In genomic region chr5:4499036-4499435, GRCm38 (mm10) we compare ENCODE assay signal across 11 mouse cellular contexts.
DNase-seq lines count a peak whose midpoint lies in the region; ATAC-seq and TF ChIP-seq lines count a peak whose summit lies in the region.
"Had no signal": no experiment of that assay in that cellular context is flagged by ENCODE, and none has a peak within 500 bp of the region (broad histone marks: within the 10 kb centered on the region; RNA-seq: fewer than 3 reads in every experiment).

No protein-coding gene starts in this region.

- H3K79me2 ChIP-seq in heart, adult 2 months (replicated peaks; ENCODE audit: control insufficient read depth, insufficient read depth, low read length), result no peaks in the 10 kb centered on the region

- H3K36me3 ChIP-seq in hindbrain, embryonic 12.5 days, result no peaks in the 10 kb centered on the region
- no peaks in the 10 kb centered on the region for H3K36me3 ChIP-seq in hindbrain, embryonic 14.5 days (replicated peaks; ENCODE audit: control insufficient read depth, insufficient read depth)
- H3K36me3 ChIP-seq in lung, embryonic 16.5 days (ENCODE audit: control insufficient read depth, insufficient read depth, low read length), result no peaks in the 10 kb centered on the region
- H3K36me3 ChIP-seq in heart, adult 2 months (ENCODE audit: control insufficient read depth, insufficient read depth, low read length), result peaks cover 2% of the 10 kb centered on the region; the same call in 1 of the 2 replicates
- no peaks in the 10 kb centered on the region for H3K36me3 ChIP-seq in intestine, embryonic 15.5 days

- TF ChIP-seq EP300 in heart, adult 2 months (IDR thresholded peaks at IDR 0.05; ENCODE audit: insufficient read depth, low read depth, low read length), result no peak

- H3K4me1 ChIP-seq in hindbrain, embryonic 12.5 days, result peaks cover 24% of the 10 kb centered on the region; the same call in 1 of the 2 replicates
- H3K4me1 ChIP-seq in hindbrain, embryonic 14.5 days (replicated peaks; ENCODE audit: control insufficient read depth, insufficient read depth, low read length), result peaks cover 17% of the 10 kb centered on the region
- peaks cover 32% of the 10 kb centered on the region for H3K4me1 ChIP-seq in lung, embryonic 16.5 days (replicated peaks; ENCODE audit: control insufficient read depth, insufficient read depth, low read length)
- peaks cover 7% of the 10 kb centered on the region for H3K4me1 ChIP-seq in heart, adult 2 months (ENCODE audit: control insufficient read depth, insufficient read depth, low read length)
- H3K4me1 ChIP-seq in intestine, embryonic 15.5 days (replicated peaks), result peaks cover 18% of the 10 kb centered on the region

- TF ChIP-seq POLR2A in heart, adult 2 months (IDR thresholded peaks at IDR 0.05; ENCODE audit: insufficient read depth, low read depth, low read length), result no peak

- 14% methylated on average over 4 of the region's 4 CpGs for WGBS in hindbrain, embryonic 12.5 days
- WGBS in hindbrain, embryonic 14.5 days, result 25% methylated on average over 4 of the region's 4 CpGs
- WGBS in lung, embryonic 16.5 days, result under 1% methylated on average over 4 of the region's 4 CpGs
- 11% methylated on average over 4 of the region's 4 CpGs for WGBS in heart, adult 2 months
- 12% methylated on average over 4 of the region's 4 CpGs for WGBS in intestine, embryonic 15.5 days

- H3K4me3 ChIP-seq in hindbrain, embryonic 12.5 days, result no peak overlapping the region
- H3K4me3 ChIP-seq in hindbrain, embryonic 14.5 days (replicated peaks; ENCODE audit: low read length), result no peak overlapping the region
- H3K4me3 ChIP-seq in lung, embryonic 16.5 days (ENCODE audit: low read length), result no peak overlapping the region
- H3K4me3 ChIP-seq in heart, adult 2 months, result 0 out of 2 replicates have a peak overlapping the region, but pooled peaks have one; percentile 16
- H3K4me3 ChIP-seq in intestine, embryonic 15.5 days (replicated peaks), result no peak overlapping the region

- intact Hi-C loops in heart, adult 2 months (cut with DNase I), result no loop called here

- ATAC-seq in hindbrain, embryonic 12.5 days (ENCODE audit: low FRiP score), result no peak
- no peak for ATAC-seq in hindbrain, embryonic 14.5 days (ENCODE audit: low FRiP score)
- peak; percentile 47 for ATAC-seq in lung, embryonic 16.5 days (ENCODE audit: low read depth)
- ATAC-seq in intestine, embryonic 15.5 days, result peak; percentile 28; the same call in 1 of the 2 replicates

- no peaks in the 10 kb centered on the region for H3K9me3 ChIP-seq in hindbrain, embryonic 12.5 days (replicated peaks)
- no peaks in the 10 kb centered on the region for H3K9me3 ChIP-seq in hindbrain, embryonic 14.5 days (ENCODE audit: control insufficient read depth, low read length)
- no peaks in the 10 kb centered on the region for H3K9me3 ChIP-seq in lung, embryonic 16.5 days (ENCODE audit: control insufficient read depth, low read length)
- no peaks in the 10 kb centered on the region for H3K9me3 ChIP-seq in intestine, embryonic 15.5 days

- no peak for DNase-seq in hindbrain, embryonic 14.5 days (ENCODE audit: low spot score)
- DNase-seq in lung, postnatal 25 days (ENCODE audit: low spot score), result no peak
- no peak for DNase-seq in heart, adult 2 months
- no peak for DNase-seq in liver
- DNase-seq in layer of hippocampus, postnatal 25 days (ENCODE audit: extremely low spot score in 1 of 2, low spot score in 1 of 2), result no peak
- DNase-seq: cerebellum, adult 8-10 months; gastrocnemius, postnatal 14 days had no signal

- H3K27ac ChIP-seq in hindbrain, embryonic 12.5 days, result peak overlapping the region; percentile 12; the same call in 1 of the 2 replicates
- no peak overlapping the region for H3K27ac ChIP-seq in hindbrain, embryonic 14.5 days
- H3K27ac ChIP-seq in lung, embryonic 16.5 days (ENCODE audit: low read length), result peak overlapping the region; percentile 27
- H3K27ac ChIP-seq in heart, adult 2 months, result peak overlapping the region; percentile 43
- no peak overlapping the region for H3K27ac ChIP-seq in intestine, embryonic 15.5 days
- H3K27ac ChIP-seq: liver, embryonic 14.5 days had no signal

- no peak overlapping the region for H3K4me2 ChIP-seq in hindbrain, embryonic 12.5 days (replicated peaks)
- H3K4me2 ChIP-seq in hindbrain, embryonic 14.5 days (replicated peaks), result no peak overlapping the region
- peak overlapping the region; percentile 19 for H3K4me2 ChIP-seq in lung, embryonic 16.5 days (ENCODE audit: low read depth, low read length)
- no peak overlapping the region; the same call in 1 of the 2 replicates for H3K4me2 ChIP-seq in intestine, embryonic 15.5 days (replicated peaks)

- TF ChIP-seq CTCF in heart, adult 2 months (IDR thresholded peaks at IDR 0.05), result no peak

- H3K27me3 ChIP-seq in hindbrain, embryonic 12.5 days, result peaks cover 10% of the 10 kb centered on the region
- no peaks in the 10 kb centered on the region for H3K27me3 ChIP-seq in hindbrain, embryonic 14.5 days (ENCODE audit: control insufficient read depth, insufficient read depth, low read length)
- H3K27me3 ChIP-seq in lung, embryonic 16.5 days (ENCODE audit: control insufficient read depth, insufficient read depth, low read depth, low read length), result no peaks in the 10 kb centered on the region
- H3K27me3 ChIP-seq in heart, adult 2 months (ENCODE audit: control insufficient read depth, insufficient read depth, low read length), result no peaks in the 10 kb centered on the region
- no peaks in the 10 kb centered on the region for H3K27me3 ChIP-seq in intestine, embryonic 15.5 days (replicated peaks)

- no peak overlapping the region for H3K9ac ChIP-seq in hindbrain, embryonic 12.5 days
- H3K9ac ChIP-seq in hindbrain, embryonic 14.5 days, result no peak overlapping the region
- no peak overlapping the region for H3K9ac ChIP-seq in lung, embryonic 16.5 days (ENCODE audit: low read length)
- H3K9ac ChIP-seq in heart, adult 2 months (ENCODE audit: low read depth, low read length), result no peak overlapping the region
- H3K9ac ChIP-seq in intestine, embryonic 15.5 days, result no peak overlapping the region
- H3K9ac ChIP-seq: liver, embryonic 14.5 days had no signal

Comparison
In these comparisons a context has a peak if more than half of its experiments do, and no peak if none do; other contexts are left out.
1. H3K27ac ChIP-seq: peak in hindbrain, embryonic 12.5 days (single experiment), lung, embryonic 16.5 days (single experiment) and heart, adult 2 months (single experiment); none in hindbrain, embryonic 14.5 days (single experiment) and intestine, embryonic 15.5 days (single experiment).
2. ATAC-seq: peak in lung, embryonic 16.5 days (single experiment) and intestine, embryonic 15.5 days (single experiment); none in hindbrain, embryonic 12.5 days (single experiment) and hindbrain, embryonic 14.5 days (single experiment).